Mouse (Mus musculus) stomach, postnatal 0 days (tissue): ENCODE measurements at regions not wholly inside any gene's neighbourhood (a gene's known extent, or its start where the extent isn't known, plus 50 kb on each side); places are given as distances from the start of the nearest gene placed in this dataset.

ENCODE experiments used
- ATAC-seq: fragments of 200-750 bp; cut with Nextera tagmentation; 2 replicates; pipeline ENCODE4 v1.8.0; 2017; ENCODE audit not compliant: low FRiP score, low TSS enrichment
- DNase-seq: peaks from one replicate; pipeline ENCODE4 v3.0.0-alpha.2; 2016; ENCODE audit warnings: low spot score
- H3K27ac ChIP-seq: fragments of 300-500 bp; sonication (generic); replicated peaks from 2 replicates; pipeline ENCODE4 v1.5.1; 2014; ENCODE audit warnings: mild to moderate bottlenecking, control low read depth
- H3K27me3 ChIP-seq: fragments of 300-500 bp; sonication (generic); 2 replicates; pipeline ENCODE4 v1.6.1; 2014; ENCODE audit warnings: low read length; ENCODE audit not compliant: control insufficient read depth, insufficient read depth
- H3K36me3 ChIP-seq: fragments of 300-500 bp; sonication (generic); 2 replicates; pipeline ENCODE4 v1.6.1; 2014; ENCODE audit warnings: low read length, mixed read lengths; ENCODE audit not compliant: control insufficient read depth, insufficient read depth
- H3K4me1 ChIP-seq: fragments of 300-500 bp; sonication (generic); replicated peaks from 2 replicates; pipeline ENCODE4 v1.6.1; 2014; ENCODE audit warnings: antibody characterized with exemption; ENCODE audit not compliant: control insufficient read depth, insufficient read depth
- H3K4me2 ChIP-seq: fragments of 300-500 bp; sonication (generic); replicated peaks from 2 replicates; pipeline ENCODE4 v1.6.1; 2014; ENCODE audit warnings: low read depth, mild to moderate bottlenecking, control low read depth, moderate library complexity
- H3K4me3 ChIP-seq: fragments of 300-500 bp; sonication (generic); 2 replicates; pipeline ENCODE4 v1.5.1; 2014; ENCODE audit warnings: low read depth, low read length, control low read depth
- H3K9ac ChIP-seq: fragments of 300-500 bp; sonication (generic); 2 replicates; pipeline ENCODE4 v1.6.1; 2014; ENCODE audit warnings: mild to moderate bottlenecking, low read length, control low read depth, mixed read lengths
- H3K9me3 ChIP-seq: fragments of 300-500 bp; sonication (generic); 2 replicates; pipeline ENCODE4 v1.6.1; 2016; ENCODE audit warnings: low read length; ENCODE audit not compliant: control insufficient read depth
- CTCF ChIP-seq: IDR thresholded peaks from 2 replicates; pipeline ENCODE4 v1.5.1; 2016; ENCODE audit warnings: antibody characterized with exemption, low read depth, mild to moderate bottlenecking, moderate library complexity
- EP300 ChIP-seq: optimal IDR thresholded peaks from 2 replicates; pipeline ENCODE3; 2016; ENCODE audit warnings: antibody characterized with exemption
- WGBS: fragments of 180-500 bp; shearing (Covaris S2); extraction: QIAGEN DNeasy Blood & Tissue Kit; methylation state at CpG from one replicate; pipeline ENCODE4 v1.1.7; 2014; 5-methylcytosine and 5-hydroxymethylcytosine counted together

GRCm38 (mm10) chr17:89281321-89281720 is 80.8 kb upstream of the Fshr start:
- Histone ChIP-seq H3K4me3 (no peak overlapping the region), H3K4me2 (no peak overlapping the region), H3K9ac (no peak overlapping the region), H3K27me3 (no peaks in the 10 kb centered on the region), H3K4me1 (no peaks in the 10 kb centered on the region), H3K9me3 (no peaks in the 10 kb centered on the region), H3K36me3 (no peaks in the 10 kb centered on the region), H3K27ac (no peak overlapping the region)
- WGBS = 78% methylated on average over 2 of the region's 2 CpGs
- DNase-seq = no peak
- TF ChIP-seq EP300 = no peak
- TF ChIP-seq CTCF = no peak
- ATAC-seq = no peak

GRCm38 (mm10) chr17:89272141-89272540 is 71.7 kb upstream of the Fshr start:
- H3K4me2 ChIP-seq = no peak overlapping the region
- H3K9ac ChIP-seq = no peak overlapping the region
- DNase-seq = no peak
- H3K4me1 ChIP-seq = no peaks in the 10 kb centered on the region
- no peaks in the 10 kb centered on the region for H3K9me3 ChIP-seq
- TF ChIP-seq CTCF = no peak
- no peak for TF ChIP-seq EP300
- no peak for ATAC-seq
- H3K4me3 ChIP-seq = no peak overlapping the region
- no peak overlapping the region for H3K27ac ChIP-seq
- no peaks in the 10 kb centered on the region for H3K27me3 ChIP-seq
- no peaks in the 10 kb centered on the region for H3K36me3 ChIP-seq

GRCm38 (mm10) chr17:89255687-89256086 is 55.2 kb upstream of the Fshr start:
- no peak overlapping the region for H3K9ac ChIP-seq
- no peaks in the 10 kb centered on the region for H3K27me3 ChIP-seq
- H3K27ac ChIP-seq = no peak overlapping the region
- no peaks in the 10 kb centered on the region for H3K9me3 ChIP-seq
- no peaks in the 10 kb centered on the region for H3K36me3 ChIP-seq
- H3K4me1 ChIP-seq = no peaks in the 10 kb centered on the region
- no peak overlapping the region for H3K4me2 ChIP-seq
- TF ChIP-seq EP300 (no peak), CTCF (no peak)
- WGBS = 51% methylated on average over 3 of the region's 3 CpGs
- no peak for DNase-seq
- ATAC-seq = no peak
- no peak overlapping the region for H3K4me3 ChIP-seq

- Histone ChIP-seq H3K27me3 (no peaks in the 10 kb centered on the region), H3K9me3 (no peaks in the 10 kb centered on the region), H3K9ac (no peak overlapping the region), H3K4me3 (no peak overlapping the region), H3K4me1 (no peaks in the 10 kb centered on the region), H3K4me2 (no peak overlapping the region), H3K27ac (no peak overlapping the region), H3K36me3 (no peaks in the 10 kb centered on the region)
- no peak for TF ChIP-seq CTCF
- TF ChIP-seq EP300 = no peak
- WGBS = 63% methylated on average over 5 of the region's 5 CpGs
- ATAC-seq (no peak), DNase-seq (no peak)
Measured at GRCm38 (mm10) chr17:89250811-89251210, 50.3 kb upstream of the Fshr start.
